Mouse (Mus musculus) activated CD4-positive, CD25-positive, alpha-beta regulatory T cell (primary cell): Measurements from ENCODE around the gene Gpbp1. TPM values are rescaled to one million over a fixed set of nuclear protein-coding genes. Genes with fewer than 3 reads are reported as not detected.

ENCODE experiments used
- polyA plus RNA-seq, 2 experiments: library from polyadenylated mRNA; unstranded; fragments of 100-300 nt; shearing (Covaris generic); gene quantifications; one replicate each; pipeline ENCODE4 v1.2.1; 2017

The Gpbp1 gene
- 100 to 1,000 TPM; 124 to 142 TPM for polyA plus RNA-seq

GRCm38 (mm10) chr13:111489802-111490723 is at the start of gene Gpbp1:
Gpbp1 (minus strand) TSS chr13:111490111.

Other genes with a start within 250 kb of the Gpbp1 start
- gene Actbl2, start 235.1 kb downstream of the Gpbp1 start, polyA plus RNA-seq, result not detected
- not detected for gene Gm49496, start 59.8 kb upstream of the Gpbp1 start, polyA plus RNA-seq
- gene Gm10198, start 102.7 kb upstream of the Gpbp1 start, polyA plus RNA-seq, result not detected
- gene Mier3, start 190.9 kb upstream of the Gpbp1 start, polyA plus RNA-seq, result 10 to 100 TPM in 1 of 2 experiments, 1 to 10 TPM in 1; 9.5 to 11.5 TPM